ENCODE assay signal across 26 mouse cellular contexts in genomic region chr6:91493053-91493452, GRCm38 (mm10). TPM values are rescaled to one million over a fixed set of nuclear protein-coding genes. Genes with fewer than 3 reads are reported as not detected.
DNase-seq lines count a peak whose midpoint lies in the region; ATAC-seq lines count a peak whose summit lies in the region.
"Had no signal": no experiment of that assay in that cellular context is flagged by ENCODE, and none has a peak within 500 bp of the region (broad histone marks: within the 10 kb centered on the region; RNA-seq: fewer than 3 reads in every experiment).

No protein-coding gene starts in this region.

- 90% methylated on average over 10 of the region's 10 CpGs for WGBS in hindbrain, embryonic 10.5 days
- WGBS in hindbrain, embryonic 12.5 days, result 90% methylated on average over 10 of the region's 10 CpGs

- H3K4me3 ChIP-seq in hindbrain, embryonic 10.5 days, result no peak overlapping the region
- H3K4me3 ChIP-seq in hindbrain, embryonic 12.5 days, result no peak overlapping the region
- H3K4me3 ChIP-seq: embryonic facial prominence, embryonic 12.5 days; embryonic facial prominence, embryonic 15.5 days; forebrain, embryonic 13.5 days; hindbrain, embryonic 13.5 days; intestine, embryonic 15.5 days had no signal

- peaks cover 20% of the 10 kb centered on the region for H3K4me1 ChIP-seq in hindbrain, embryonic 10.5 days (replicated peaks)
- no peaks in the 10 kb centered on the region for H3K4me1 ChIP-seq in hindbrain, embryonic 12.5 days
- H3K4me1 ChIP-seq: embryonic facial prominence, embryonic 12.5 days; embryonic facial prominence, embryonic 15.5 days; hindbrain, embryonic 13.5 days; intestine, embryonic 15.5 days had no signal

- H3K27me3 ChIP-seq in hindbrain, embryonic 10.5 days (ENCODE audit: insufficient read depth, poor library complexity, severe bottlenecking), result no peaks in the 10 kb centered on the region
- no peaks in the 10 kb centered on the region for H3K27me3 ChIP-seq in hindbrain, embryonic 12.5 days
- H3K27me3 ChIP-seq: embryonic facial prominence, embryonic 12.5 days; embryonic facial prominence, embryonic 15.5 days; forebrain, embryonic 13.5 days; hindbrain, embryonic 13.5 days; intestine, embryonic 15.5 days had no signal

- peaks cover 95% of the 10 kb centered on the region for H3K36me3 ChIP-seq in hindbrain, embryonic 10.5 days
- H3K36me3 ChIP-seq in hindbrain, embryonic 12.5 days, result peaks cover 89% of the 10 kb centered on the region

- H3K9me3 ChIP-seq in hindbrain, embryonic 10.5 days, result no peaks in the 10 kb centered on the region
- H3K9me3 ChIP-seq in hindbrain, embryonic 12.5 days (replicated peaks), result no peaks in the 10 kb centered on the region
- H3K9me3 ChIP-seq: embryonic facial prominence, embryonic 12.5 days; embryonic facial prominence, embryonic 15.5 days; forebrain, embryonic 13.5 days; hindbrain, embryonic 13.5 days; intestine, embryonic 15.5 days had no signal

- no peak for DNase-seq in hindbrain, embryonic 10.5 days (ENCODE audit: low spot score)
- peak; percentile 91 for DNase-seq in 416B (ENCODE audit: low read depth)
- no peak for DNase-seq in kidney, postnatal 36 days
- DNase-seq in ovary, postnatal 14 days (ENCODE audit: low spot score), result no peak
- no peak for DNase-seq in thymus, postnatal 14 days
- DNase-seq: adrenal gland, adult 2 months; adrenal gland, postnatal 14 days; cerebellum, adult 11-12 months; cerebellum, adult 9-10 months; cerebellum, postnatal 14 days; gastrocnemius, postnatal 10 days; gastrocnemius, postnatal 36 days; heart, adult 11 months; heart, postnatal 36 days had no signal

- H3K4me2 ChIP-seq in hindbrain, embryonic 12.5 days (replicated peaks), result no peak overlapping the region
- H3K4me2 ChIP-seq: embryonic facial prominence, embryonic 12.5 days; embryonic facial prominence, embryonic 15.5 days; forebrain, embryonic 13.5 days; heart, embryonic 11.5 days; hindbrain, embryonic 13.5 days; intestine, embryonic 15.5 days had no signal

- H3K9ac ChIP-seq in hindbrain, embryonic 12.5 days, result no peak overlapping the region
- H3K9ac ChIP-seq: embryonic facial prominence, embryonic 12.5 days; embryonic facial prominence, embryonic 15.5 days; forebrain, embryonic 13.5 days; hindbrain, embryonic 13.5 days; intestine, embryonic 15.5 days had no signal

- peak overlapping the region; percentile 72; the same call in 1 of the 2 replicates for H3K27ac ChIP-seq in hindbrain, embryonic 10.5 days
- no peak overlapping the region for H3K27ac ChIP-seq in hindbrain, embryonic 12.5 days
- H3K27ac ChIP-seq: embryonic facial prominence, embryonic 12.5 days; embryonic facial prominence, embryonic 15.5 days; forebrain, embryonic 13.5 days; hindbrain, embryonic 13.5 days; intestine, embryonic 15.5 days had no signal

- no peak for ATAC-seq in hindbrain, embryonic 12.5 days (ENCODE audit: low FRiP score)
- peak; percentile 57 for ATAC-seq in common myeloid progenitor, adult 5-6 weeks (replicated peaks; ENCODE audit: low read depth, poor library complexity, severe bottlenecking)
- peak; percentile 49 for ATAC-seq in megakaryocyte, adult 5-6 weeks (ENCODE audit: poor library complexity, severe bottlenecking)
- ATAC-seq: CD4-positive, CD25-positive, alpha-beta regulatory T cell, adult 4 months; forebrain, embryonic 13.5 days; forebrain, embryonic 16.5 days; hindbrain, embryonic 16.5 days; intestine, embryonic 15.5 days had no signal

RNA-seq across cellular contexts. Expression of gene Tmem43, which starts 19.6 kb away (rescaled TPM):
- polyA plus RNA-seq in hindbrain, embryonic 10.5 days (2016; fragmentation: Nextera tagmentation; extraction: Ambion mirVana), result 61.9 and 62.7 TPM in 2 replicates
- polyA plus RNA-seq in hindbrain, embryonic 12.5 days (2016; fragmentation: Nextera tagmentation; extraction: Ambion mirVana), result 57.3 and 57.7 TPM in 2 replicates
- 46.2 and 51.9 TPM in 2 replicates for total RNA-seq in common myeloid progenitor, adult 5-6 weeks (2017)
- total RNA-seq in megakaryocyte, adult 5-6 weeks (2015), result 62.2 and 66.7 TPM in 2 replicates
- 87.3 and 104 TPM in 2 replicates for total RNA-seq in megakaryocyte, adult 5-6 weeks (2017)

RNA-seq across cellular contexts. Expression of gene Chchd4, which starts 19.7 kb away (rescaled TPM):
- polyA plus RNA-seq in hindbrain, embryonic 10.5 days (2016; fragmentation: Nextera tagmentation; extraction: Ambion mirVana), result 26.7 and 34.2 TPM in 2 replicates
- 19.8 and 20.9 TPM in 2 replicates for polyA plus RNA-seq in hindbrain, embryonic 12.5 days (2016; fragmentation: Nextera tagmentation; extraction: Ambion mirVana)
- total RNA-seq in common myeloid progenitor, adult 5-6 weeks (2017), result 15.3 and 20.3 TPM in 2 replicates
- total RNA-seq in megakaryocyte, adult 5-6 weeks (2015), result 6.2 and 7.3 TPM in 2 replicates
- total RNA-seq in megakaryocyte, adult 5-6 weeks (2017), result 6.1 and 7.1 TPM in 2 replicates

RNA-seq across cellular contexts. Expression of gene Xpc, which starts 22.6 kb away (rescaled TPM):
- 23.6 and 23.7 TPM in 2 replicates for polyA plus RNA-seq in hindbrain, embryonic 10.5 days (2016; fragmentation: Nextera tagmentation; extraction: Ambion mirVana)
- 27.3 TPM in 2 replicates for polyA plus RNA-seq in hindbrain, embryonic 12.5 days (2016; fragmentation: Nextera tagmentation; extraction: Ambion mirVana)
- total RNA-seq in common myeloid progenitor, adult 5-6 weeks (2017), result 79.1 and 83.1 TPM in 2 replicates
- total RNA-seq in megakaryocyte, adult 5-6 weeks (2015), result 9.6 and 11.6 TPM in 2 replicates
- 36.8 and 41.5 TPM in 2 replicates for total RNA-seq in megakaryocyte, adult 5-6 weeks (2017)

RNA-seq across cellular contexts. Expression of gene Lsm3, which starts 22.7 kb away (rescaled TPM):
- polyA plus RNA-seq in hindbrain, embryonic 10.5 days (2016; fragmentation: Nextera tagmentation; extraction: Ambion mirVana), result 340 and 380 TPM in 2 replicates
- 185 and 194 TPM in 2 replicates for polyA plus RNA-seq in hindbrain, embryonic 12.5 days (2016; fragmentation: Nextera tagmentation; extraction: Ambion mirVana)
- 371 and 506 TPM in 2 replicates for total RNA-seq in common myeloid progenitor, adult 5-6 weeks (2017)
- total RNA-seq in megakaryocyte, adult 5-6 weeks (2015), result 84.7 and 89.8 TPM in 2 replicates
- total RNA-seq in megakaryocyte, adult 5-6 weeks (2017), result 196 and 288 TPM in 2 replicates
